Mouse (Mus musculus): ENCODE measurements around the gene Gzmm. TPM values are rescaled to one million over a fixed set of nuclear protein-coding genes. Genes with fewer than 3 reads are reported as not detected.

The Gzmm gene
- polyA plus RNA-seq, 1 experiment from 2014 or later: 0.84 TPM

GRCm38 (mm10) chr10:79704065-79704969 lies 15.5 kb downstream of the Gzmm start, which contains the start of gene Bsg:
Bsg (plus strand) TSS chr10:79704491.
- H3K9ac ChIP-seq: peak within 1 kb of the TSS; percentile 94
- no peaks in the 10 kb centered on the region for H3K9me3 ChIP-seq (ENCODE audit: low read depth, low read length)
- ATAC-seq (ENCODE audit: insufficient read depth) (peak; percentile 95), DNase-seq (peak; percentile 100)
- H3K36me3 ChIP-seq (ENCODE audit: insufficient read depth): peaks cover 32% of the 10 kb centered on the region
- peaks cover 9% of the 10 kb centered on the region for H3K4me1 ChIP-seq (ENCODE audit: insufficient read depth)
- peak within 1 kb of the TSS; percentile 77 for H3K4me2 ChIP-seq
- H3K27me3 ChIP-seq (ENCODE audit: insufficient read depth, low read length): no peaks in the 10 kb centered on the region
- peak; percentile 74 for TF ChIP-seq CTCF (IDR thresholded peaks at IDR 0.05; ENCODE audit: low read depth)
- under 1% methylated on average over 65 of the region's 65 CpGs for WGBS
- H3K4me3 ChIP-seq (ENCODE audit: low read depth, low read length): peak within 1 kb of the TSS; percentile 81
- H3K27ac ChIP-seq (ENCODE audit: low read depth): peak within 1 kb of the TSS; percentile 88

GRCm38 (mm10) chr10:79704970-79705360 lies 16.1 kb downstream of the Gzmm start:
- Histone ChIP-seq H3K36me3 (ENCODE audit: insufficient read depth) (peaks cover 38% of the 10 kb centered on the region), H3K4me3 (ENCODE audit: low read depth, low read length) (peak overlapping the region; percentile 81), H3K27me3 (ENCODE audit: insufficient read depth, low read length) (no peaks in the 10 kb centered on the region), H3K27ac (ENCODE audit: low read depth) (peak overlapping the region; percentile 88), H3K9ac (peak overlapping the region; percentile 94), H3K9me3 (ENCODE audit: low read depth, low read length) (no peaks in the 10 kb centered on the region), H3K4me1 (ENCODE audit: insufficient read depth) (peaks cover 9% of the 10 kb centered on the region), H3K4me2 (peak overlapping the region; percentile 77)
- DNase-seq (no peak), ATAC-seq (ENCODE audit: insufficient read depth) (no peak)
- 2% methylated on average over 10 of the region's 10 CpGs for WGBS
- no peak for TF ChIP-seq CTCF (IDR thresholded peaks at IDR 0.05; ENCODE audit: low read depth)

GRCm38 (mm10) chr10:79705951-79706350 lies 17.1 kb downstream of the Gzmm start:
- WGBS: 67% methylated on average over 5 of the region's 5 CpGs
- peak overlapping the region; percentile 94 for H3K9ac ChIP-seq
- peak overlapping the region; percentile 30; the same call in 1 of the 2 replicates for H3K27ac ChIP-seq (ENCODE audit: low read depth)
- DNase-seq (no peak), ATAC-seq (ENCODE audit: insufficient read depth) (no peak)
- H3K4me1 ChIP-seq (ENCODE audit: insufficient read depth): peaks cover 8% of the 10 kb centered on the region
- peaks cover 48% of the 10 kb centered on the region for H3K36me3 ChIP-seq (ENCODE audit: insufficient read depth)
- TF ChIP-seq CTCF (IDR thresholded peaks at IDR 0.05; ENCODE audit: low read depth): no peak
- H3K4me3 ChIP-seq (ENCODE audit: low read depth, low read length): peak overlapping the region; percentile 81
- no peaks in the 10 kb centered on the region for H3K9me3 ChIP-seq (ENCODE audit: low read depth, low read length)
- peak overlapping the region; percentile 77 for H3K4me2 ChIP-seq
- H3K27me3 ChIP-seq (ENCODE audit: insufficient read depth, low read length): no peaks in the 10 kb centered on the region

DNA sequence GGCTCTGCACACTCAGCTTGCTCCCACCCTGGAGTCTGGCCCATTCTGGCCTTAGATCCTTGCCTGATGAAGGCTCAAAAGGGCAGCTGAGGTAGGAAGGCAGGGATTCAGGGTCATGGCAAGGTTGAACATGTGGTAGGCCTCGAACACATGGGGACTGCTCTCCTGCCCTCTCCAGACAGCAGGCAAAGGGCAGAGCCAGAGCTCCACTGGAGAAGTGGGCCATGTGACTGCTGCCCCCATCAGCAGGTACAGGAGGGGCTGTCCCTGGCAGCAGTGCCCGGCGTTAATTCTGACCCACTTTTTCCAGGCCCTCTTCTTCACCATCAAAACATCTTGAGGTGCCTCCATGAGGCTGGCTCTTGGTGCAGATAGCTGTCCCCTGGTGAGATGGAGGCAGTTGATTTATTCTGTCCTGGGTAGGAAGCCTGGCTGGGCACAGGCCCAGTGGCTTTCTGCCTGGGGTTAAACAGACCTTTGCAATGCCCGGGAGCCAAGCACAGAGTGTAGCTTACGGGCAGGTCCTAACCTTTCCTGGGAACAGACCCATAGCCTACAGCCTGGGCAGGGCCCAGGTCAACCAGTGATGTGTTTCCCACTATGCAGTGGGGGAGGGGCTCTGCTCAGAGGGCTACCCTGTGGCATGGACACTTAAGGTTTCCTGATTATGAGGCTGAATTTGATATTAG lies 17.7 kb downstream of the Gzmm start:
- Histone ChIP-seq H3K27ac (ENCODE audit: low read depth) (no peak overlapping the region; the same call in 1 of the 2 replicates), H3K4me2 (peak overlapping the region; percentile 77), H3K9ac (peak overlapping the region; percentile 94), H3K4me1 (ENCODE audit: insufficient read depth) (peaks cover 6% of the 10 kb centered on the region), H3K27me3 (ENCODE audit: insufficient read depth, low read length) (no peaks in the 10 kb centered on the region), H3K4me3 (ENCODE audit: low read depth, low read length) (peak overlapping the region; percentile 81), H3K36me3 (ENCODE audit: insufficient read depth) (peaks cover 54% of the 10 kb centered on the region), H3K9me3 (ENCODE audit: low read depth, low read length) (no peaks in the 10 kb centered on the region)
- DNase-seq (no peak), ATAC-seq (ENCODE audit: insufficient read depth) (no peak)
- TF ChIP-seq CTCF (IDR thresholded peaks at IDR 0.05; ENCODE audit: low read depth): no peak
- WGBS: 73% methylated on average over 5 of the region's 5 CpGs

- ATAC-seq (ENCODE audit: insufficient read depth): no peak
- TF ChIP-seq CTCF (IDR thresholded peaks at IDR 0.05; ENCODE audit: low read depth): no peak
- Histone ChIP-seq H3K36me3 (ENCODE audit: insufficient read depth) (peaks cover 60% of the 10 kb centered on the region), H3K9me3 (ENCODE audit: low read depth, low read length) (no peaks in the 10 kb centered on the region), H3K4me2 (peak overlapping the region; percentile 77), H3K4me3 (ENCODE audit: low read depth, low read length) (peak overlapping the region; percentile 81; the same call in 1 of the 2 replicates), H3K27me3 (ENCODE audit: insufficient read depth, low read length) (no peaks in the 10 kb centered on the region), H3K27ac (ENCODE audit: low read depth) (no peak overlapping the region), H3K9ac (no peak overlapping the region), H3K4me1 (ENCODE audit: insufficient read depth) (peaks cover 6% of the 10 kb centered on the region)
- 75% methylated on average over 1 of the region's 1 CpGs for WGBS
- no peak for DNase-seq
Observed at GRCm38 (mm10) chr10:79707162-79707561, 18.3 kb downstream of the Gzmm start.

- Histone ChIP-seq H3K4me2 (peak overlapping the region; percentile 77), H3K9me3 (ENCODE audit: low read depth, low read length) (no peaks in the 10 kb centered on the region), H3K27me3 (ENCODE audit: insufficient read depth, low read length) (no peaks in the 10 kb centered on the region), H3K9ac (no peak overlapping the region), H3K36me3 (ENCODE audit: insufficient read depth) (peaks cover 62% of the 10 kb centered on the region), H3K4me3 (ENCODE audit: low read depth, low read length) (no peak overlapping the region), H3K4me1 (ENCODE audit: insufficient read depth) (peaks cover 6% of the 10 kb centered on the region), H3K27ac (ENCODE audit: low read depth) (no peak overlapping the region)
- no peak for TF ChIP-seq CTCF (IDR thresholded peaks at IDR 0.05; ENCODE audit: low read depth)
- ATAC-seq (ENCODE audit: insufficient read depth) (no peak), DNase-seq (no peak)
- 47% methylated on average over 4 of the region's 4 CpGs for WGBS
Observed at GRCm38 (mm10) chr10:79707759-79708158, 18.9 kb downstream of the Gzmm start.

GRCm38 (mm10) chr10:79708668-79709067 lies 19.8 kb downstream of the Gzmm start:
- Histone ChIP-seq H3K4me2 (0 out of 2 replicates have a peak overlapping the region, but pooled peaks have one; percentile 1), H3K9ac (no peak overlapping the region), H3K36me3 (ENCODE audit: insufficient read depth) (peaks cover 62% of the 10 kb centered on the region), H3K9me3 (ENCODE audit: low read depth, low read length) (no peaks in the 10 kb centered on the region), H3K27me3 (ENCODE audit: insufficient read depth, low read length) (no peaks in the 10 kb centered on the region), H3K27ac (ENCODE audit: low read depth) (no peak overlapping the region), H3K4me1 (ENCODE audit: insufficient read depth) (peaks cover 6% of the 10 kb centered on the region), H3K4me3 (ENCODE audit: low read depth, low read length) (no peak overlapping the region)
- no peak for DNase-seq
- no peak for TF ChIP-seq CTCF (IDR thresholded peaks at IDR 0.05; ENCODE audit: low read depth)
- no peak for ATAC-seq (ENCODE audit: insufficient read depth)
- WGBS: 83% methylated on average over 21 of the region's 21 CpGs

All from lung, embryonic 14.5 days (tissue).